ENCODE assay signal across 7 mouse cellular contexts in the genomic region with DNA sequence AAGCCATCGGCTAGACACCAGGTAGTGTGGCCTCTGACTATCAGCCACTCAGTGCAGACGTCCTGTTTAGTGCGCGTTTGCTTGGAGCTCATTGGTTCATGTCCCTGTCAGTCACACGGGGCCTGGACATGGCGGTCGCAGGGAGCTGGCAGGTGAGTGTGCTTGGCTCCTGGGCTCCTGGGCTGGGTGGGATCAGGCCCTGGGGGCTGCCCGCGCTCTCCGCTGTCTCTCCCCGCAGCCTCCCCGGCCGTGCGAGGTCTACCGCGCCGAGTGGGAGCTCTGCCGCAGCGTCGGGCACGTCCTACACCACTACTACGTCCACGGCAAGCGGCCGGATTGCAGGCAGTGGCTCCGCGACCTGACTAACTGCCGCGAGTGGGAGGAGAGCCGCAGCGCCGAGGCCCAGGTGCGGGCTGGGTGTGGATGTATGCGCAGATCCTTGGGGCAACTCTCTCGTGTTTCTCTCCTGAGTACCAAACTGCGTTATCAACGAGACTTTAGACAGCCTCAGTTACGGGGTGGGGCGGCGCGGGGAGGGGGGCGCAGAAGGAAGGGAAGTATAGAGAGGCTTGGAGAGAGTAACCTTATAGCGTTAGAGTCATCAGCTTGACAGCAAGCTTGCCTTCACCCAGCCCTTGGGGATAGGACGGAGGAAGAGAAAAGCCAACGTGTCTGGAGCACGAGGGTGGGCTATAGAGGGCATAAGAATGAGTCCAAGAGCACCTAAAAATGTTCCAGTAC. TPM values are rescaled to one million over a fixed set of nuclear protein-coding genes. Genes with fewer than 3 reads are reported as not detected.
A peak's percentile ranks its signal among the peaks of the same experiment; 100 is the strongest.
DNase-seq lines count a peak whose midpoint lies in the region; ATAC-seq and TF ChIP-seq lines count a peak whose summit lies in the region.

Gene 2510002D24Rik, plus strand, starts transcription at position 111 of the 741 bp plus-strand sequence.
Gene Gm28539, plus strand, starts transcription at position 117 of the 741 bp plus-strand sequence.

- WGBS in embryonic facial prominence, embryonic 14.5 days, result under 1% methylated on average over 28 of the region's 46 CpGs
- 1% methylated on average over 46 of the region's 46 CpGs for WGBS in heart, adult 2 months
- WGBS in limb, embryonic 13.5 days, result under 1% methylated on average over 46 of the region's 46 CpGs
- 1% methylated on average over 46 of the region's 46 CpGs for WGBS in midbrain, embryonic 16.5 days

- H3K4me1 ChIP-seq in embryonic facial prominence, embryonic 14.5 days (ENCODE audit: control insufficient read depth, insufficient read depth, low read length), result peaks cover 5% of the 10 kb centered on the region; the same call in 1 of the 2 replicates
- H3K4me1 ChIP-seq in heart, adult 2 months (ENCODE audit: control insufficient read depth, insufficient read depth, low read length), result peaks cover 3% of the 10 kb centered on the region
- H3K4me1 ChIP-seq in limb, embryonic 13.5 days, result no peaks in the 10 kb centered on the region
- peaks cover 4% of the 10 kb centered on the region; the same call in 1 of the 2 replicates for H3K4me1 ChIP-seq in midbrain, embryonic 16.5 days (ENCODE audit: control insufficient read depth, insufficient read depth, low read length)

- H3K79me2 ChIP-seq in heart, adult 2 months (replicated peaks; ENCODE audit: control insufficient read depth, insufficient read depth, low read length), result no peaks in the 10 kb centered on the region

- no peaks in the 10 kb centered on the region for H3K9me3 ChIP-seq in embryonic facial prominence, embryonic 14.5 days (ENCODE audit: control insufficient read depth, low read length)
- H3K9me3 ChIP-seq in limb, embryonic 13.5 days, result no peaks in the 10 kb centered on the region
- H3K9me3 ChIP-seq in midbrain, embryonic 16.5 days (replicated peaks; ENCODE audit: control insufficient read depth, low read length, poor library complexity, severe bottlenecking), result no peaks in the 10 kb centered on the region

- 0 out of 2 replicates have a peak, but pooled peaks have one; percentile 41 for TF ChIP-seq EP300 in heart, adult 2 months (IDR thresholded peaks at IDR 0.05; ENCODE audit: insufficient read depth, low read depth, low read length)

- peak within 1 kb of the TSS; percentile 75 for H3K4me2 ChIP-seq in embryonic facial prominence, embryonic 14.5 days (ENCODE audit: low read depth, low read length)
- H3K4me2 ChIP-seq in limb, embryonic 13.5 days (replicated peaks), result peak within 1 kb of the TSS; percentile 74
- peak within 1 kb of the TSS; percentile 80 for H3K4me2 ChIP-seq in midbrain, embryonic 16.5 days (ENCODE audit: low read length)

- intact Hi-C loops in heart, adult 2 months (cut with DNase I), result no loop called here

- ATAC-seq in embryonic facial prominence, embryonic 14.5 days (ENCODE audit: low read depth), result peak; percentile 99
- ATAC-seq in limb, embryonic 13.5 days (ENCODE audit: low FRiP score, low read depth), result peak; percentile 99
- peak; percentile 99 for ATAC-seq in midbrain, embryonic 16.5 days

- peak within 1 kb of the TSS; percentile 85 for H3K4me3 ChIP-seq in embryonic facial prominence, embryonic 14.5 days (ENCODE audit: low read depth, low read length)
- peak within 1 kb of the TSS; percentile 96 for H3K4me3 ChIP-seq in heart, adult 2 months
- peak within 1 kb of the TSS; percentile 93 for H3K4me3 ChIP-seq in limb, embryonic 13.5 days
- peak within 1 kb of the TSS; percentile 94 for H3K4me3 ChIP-seq in midbrain, embryonic 16.5 days (ENCODE audit: low read depth, low read length)

- peak within 1 kb of the TSS; percentile 55; the same call in 1 of the 2 replicates for H3K27ac ChIP-seq in embryonic facial prominence, embryonic 14.5 days (replicated peaks; ENCODE audit: low read depth, low read length)
- peak within 1 kb of the TSS; percentile 78 for H3K27ac ChIP-seq in heart, adult 2 months
- H3K27ac ChIP-seq in limb, embryonic 13.5 days, result peak within 1 kb of the TSS; percentile 75
- H3K27ac ChIP-seq in midbrain, embryonic 16.5 days (ENCODE audit: low read length), result peak within 1 kb of the TSS; percentile 85

- H3K36me3 ChIP-seq in embryonic facial prominence, embryonic 14.5 days (ENCODE audit: control insufficient read depth, insufficient read depth, low read length), result peaks cover 47% of the 10 kb centered on the region
- H3K36me3 ChIP-seq in heart, adult 2 months (ENCODE audit: control insufficient read depth, insufficient read depth, low read length), result no peaks in the 10 kb centered on the region
- H3K36me3 ChIP-seq in limb, embryonic 13.5 days, result peaks cover 59% of the 10 kb centered on the region
- peaks cover 6% of the 10 kb centered on the region; the same call in 1 of the 2 replicates for H3K36me3 ChIP-seq in midbrain, embryonic 16.5 days (ENCODE audit: control insufficient read depth, insufficient read depth, low read length)

- H3K9ac ChIP-seq in embryonic facial prominence, embryonic 14.5 days (ENCODE audit: low read depth, low read length), result peak within 1 kb of the TSS; percentile 92
- peak within 1 kb of the TSS; percentile 87 for H3K9ac ChIP-seq in heart, adult 2 months (ENCODE audit: low read depth, low read length)
- H3K9ac ChIP-seq in limb, embryonic 13.5 days, result peak within 1 kb of the TSS; percentile 84
- peak within 1 kb of the TSS; percentile 93 for H3K9ac ChIP-seq in midbrain, embryonic 16.5 days (ENCODE audit: low read depth, low read length)

- no peaks in the 10 kb centered on the region for H3K27me3 ChIP-seq in embryonic facial prominence, embryonic 14.5 days (replicated peaks; ENCODE audit: control insufficient read depth, insufficient read depth, low read length)
- H3K27me3 ChIP-seq in heart, adult 2 months (ENCODE audit: control insufficient read depth, insufficient read depth, low read length), result no peaks in the 10 kb centered on the region
- no peaks in the 10 kb centered on the region for H3K27me3 ChIP-seq in limb, embryonic 13.5 days
- H3K27me3 ChIP-seq in midbrain, embryonic 16.5 days (ENCODE audit: control insufficient read depth, insufficient read depth, low read depth, low read length), result no peaks in the 10 kb centered on the region

- no peak for TF ChIP-seq CTCF in heart, adult 2 months (IDR thresholded peaks at IDR 0.05)

- peak; percentile 63 to 83 for DNase-seq in adrenal gland, postnatal 4 days (ENCODE audit: low spot score in 2 of 2)
- DNase-seq in embryonic facial prominence, embryonic 14.5 days (ENCODE audit: low spot score), result peak; percentile 96
- DNase-seq in heart, adult 2 months, result peak; percentile 91 to 95
- peak; percentile 97 to 98 for DNase-seq in kidney, adult 8-10 months
- DNase-seq in spleen, postnatal 10 days (ENCODE audit: low spot score in 2 of 2), result peak; percentile 86 to 93

- TF ChIP-seq POLR2A in heart, adult 2 months (IDR thresholded peaks at IDR 0.05; ENCODE audit: insufficient read depth, low read depth, low read length), result peak; percentile 92

RNA-seq across cellular contexts. Expression of gene 2510002D24Rik, which starts in this region (rescaled TPM):
- 10 to 100 TPM; 23.8 to 27.5 TPM for total RNA-seq in adrenal gland, postnatal 4 days (2021)
- 20.1 and 22.2 TPM in 2 replicates for polyA plus RNA-seq in embryonic facial prominence, embryonic 14.5 days (2014; fragmentation: Nextera tagmentation; extraction: Ambion mirVana)
- 10 to 100 TPM; 23.3 to 25.5 TPM for total RNA-seq in heart, adult 2 months (2021)
- polyA plus RNA-seq in heart, adult 2 months (2012; rRNA removed), result 46.9 and 68.1 TPM in 2 replicates
- polyA plus RNA-seq in limb, embryonic 13.5 days (2015; fragmentation: Nextera tagmentation; extraction: Ambion mirVana), result 43.8 and 46.2 TPM in 2 replicates
- polyA plus RNA-seq in midbrain, embryonic 16.5 days (2015; fragmentation: Nextera tagmentation; extraction: Ambion mirVana), result 45.8 and 50.3 TPM in 2 replicates

RNA-seq across cellular contexts. Expression of gene Gm28539, which starts in this region (rescaled TPM):
- total RNA-seq in adrenal gland, postnatal 4 days (2021), result 10 to 100 TPM in 1 of 2 experiments, 1 to 10 TPM in 1; 6.5 to 10.2 TPM
- polyA plus RNA-seq in embryonic facial prominence, embryonic 14.5 days (2014; fragmentation: Nextera tagmentation; extraction: Ambion mirVana), result not detected in 2 replicates
- total RNA-seq in heart, adult 2 months (2021), result 1 to 10 TPM in 1 of 2 experiments, not detected in 1; 1.3 TPM
- polyA plus RNA-seq in heart, adult 2 months (2012; rRNA removed), result not detected in 2 replicates
- not detected in 2 replicates for polyA plus RNA-seq in limb, embryonic 13.5 days (2015; fragmentation: Nextera tagmentation; extraction: Ambion mirVana)
- not detected in 2 replicates for polyA plus RNA-seq in midbrain, embryonic 16.5 days (2015; fragmentation: Nextera tagmentation; extraction: Ambion mirVana)

Comparison
In these comparisons a context has a peak if more than half of its experiments do, and no peak if none do; other contexts are left out.
1. Peak in every context shown above with its lines: DNase-seq, ATAC-seq, H3K4me3 ChIP-seq and H3K27ac ChIP-seq.